Mouse (Mus musculus) hindbrain, embryonic 14.5 days (tissue): Measurements from ENCODE around the gene Bean1. TPM values are rescaled to one million over a fixed set of nuclear protein-coding genes. Genes with fewer than 3 reads are reported as not detected.

Experiments used
- ATAC-seq: fragments of 200-750 bp; cut with Nextera tagmentation; 2 replicates; pipeline ENCODE4 v1.8.0; 2017; ENCODE audit warnings: moderate number of reproducible peaks, mild to moderate bottlenecking, moderate TSS enrichment, moderate library complexity; ENCODE audit not compliant: low FRiP score
- DNase-seq: peaks from one replicate; pipeline ENCODE4 v3.0.0-alpha.2; 2015; ENCODE audit warnings: low spot score
- H3K27ac ChIP-seq: fragments of 300-500 bp; sonication (generic); 2 replicates; pipeline ENCODE4 v1.5.1; 2014; ENCODE audit warnings: mild to moderate bottlenecking, moderate library complexity
- H3K27me3 ChIP-seq: fragments of 300-500 bp; sonication (generic); 2 replicates; pipeline ENCODE4 v1.6.1; 2014; ENCODE audit warnings: mild to moderate bottlenecking, low read length, mixed read lengths; ENCODE audit not compliant: control insufficient read depth, insufficient read depth
- H3K36me3 ChIP-seq: fragments of 300-500 bp; sonication (generic); replicated peaks from 2 replicates; pipeline ENCODE4 v1.6.1; 2014; ENCODE audit not compliant: control insufficient read depth, insufficient read depth
- H3K4me1 ChIP-seq: fragments of 300-500 bp; sonication (generic); replicated peaks from 2 replicates; pipeline ENCODE4 v1.6.1; 2014; ENCODE audit warnings: antibody characterized with exemption, low read length, mixed read lengths; ENCODE audit not compliant: control insufficient read depth, insufficient read depth
- H3K4me2 ChIP-seq: fragments of 300-500 bp; sonication (generic); replicated peaks from 2 replicates; pipeline ENCODE4 v1.6.1; 2014; ENCODE audit warnings: mild to moderate bottlenecking, moderate library complexity
- H3K4me3 ChIP-seq: fragments of 300-500 bp; sonication (generic); replicated peaks from 2 replicates; pipeline ENCODE4 v1.5.1; 2014; ENCODE audit warnings: mild to moderate bottlenecking, low read length
- H3K9ac ChIP-seq: fragments of 300-500 bp; sonication (generic); 2 replicates; pipeline ENCODE4 v1.6.1; 2014
- H3K9me3 ChIP-seq: fragments of 300-500 bp; sonication (generic); 2 replicates; pipeline ENCODE4 v1.6.1; 2016; ENCODE audit warnings: low read length; ENCODE audit not compliant: control insufficient read depth
- WGBS: fragments of 180-500 bp; shearing (Covaris S2); extraction: QIAGEN DNeasy Blood & Tissue Kit; methylation state at CpG from one replicate; pipeline ENCODE4 v1.1.7; 2014; 5-methylcytosine and 5-hydroxymethylcytosine counted together
- polyA plus RNA-seq: library from polyadenylated mRNA; unstranded; fragments of >200 nt; fragmentation: Nextera tagmentation; extraction: Ambion mirVana; gene quantifications from 2 replicates; pipeline ENCODE4 v1.2.1, GENCODE M21; 2014

The Bean1 gene
- polyA plus RNA-seq, 1 experiment from 2014 or later, result 9.3 TPM

DNA sequence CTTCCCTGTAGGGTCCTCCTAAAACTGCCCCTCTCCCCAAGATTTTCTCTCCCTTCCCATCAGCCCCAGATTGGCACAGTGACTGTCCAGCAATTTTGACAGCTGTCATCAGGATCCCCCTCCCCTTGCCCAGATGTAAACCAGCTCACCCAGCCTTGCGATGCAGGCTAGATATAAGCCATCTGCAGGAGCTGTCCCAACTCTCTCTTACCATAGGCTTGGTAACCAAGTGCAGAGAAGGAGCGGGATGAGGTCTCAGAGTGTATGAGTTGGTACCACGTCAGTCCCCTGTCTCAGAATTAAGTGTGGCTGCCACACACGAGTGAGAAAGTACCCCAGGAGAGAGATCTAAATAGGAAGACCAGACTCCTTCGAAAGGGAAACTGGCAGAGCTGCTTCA, 18.2 kb downstream of the Bean1 start:
- H3K27me3 ChIP-seq, result no peaks in the 10 kb centered on the region
- H3K4me1 ChIP-seq, result peaks cover 11% of the 10 kb centered on the region
- no peak overlapping the region for H3K4me3 ChIP-seq
- WGBS, result 59% methylated on average over 5 of the region's 5 CpGs
- no peak for DNase-seq
- no peaks in the 10 kb centered on the region for H3K36me3 ChIP-seq
- 0 out of 2 replicates have a peak, but pooled peaks cover 6% of the 10 kb centered on the region for H3K9me3 ChIP-seq
- H3K4me2 ChIP-seq, result no peak overlapping the region
- no peak overlapping the region for H3K9ac ChIP-seq
- ATAC-seq, result no peak
- H3K27ac ChIP-seq, result no peak overlapping the region

DNA sequence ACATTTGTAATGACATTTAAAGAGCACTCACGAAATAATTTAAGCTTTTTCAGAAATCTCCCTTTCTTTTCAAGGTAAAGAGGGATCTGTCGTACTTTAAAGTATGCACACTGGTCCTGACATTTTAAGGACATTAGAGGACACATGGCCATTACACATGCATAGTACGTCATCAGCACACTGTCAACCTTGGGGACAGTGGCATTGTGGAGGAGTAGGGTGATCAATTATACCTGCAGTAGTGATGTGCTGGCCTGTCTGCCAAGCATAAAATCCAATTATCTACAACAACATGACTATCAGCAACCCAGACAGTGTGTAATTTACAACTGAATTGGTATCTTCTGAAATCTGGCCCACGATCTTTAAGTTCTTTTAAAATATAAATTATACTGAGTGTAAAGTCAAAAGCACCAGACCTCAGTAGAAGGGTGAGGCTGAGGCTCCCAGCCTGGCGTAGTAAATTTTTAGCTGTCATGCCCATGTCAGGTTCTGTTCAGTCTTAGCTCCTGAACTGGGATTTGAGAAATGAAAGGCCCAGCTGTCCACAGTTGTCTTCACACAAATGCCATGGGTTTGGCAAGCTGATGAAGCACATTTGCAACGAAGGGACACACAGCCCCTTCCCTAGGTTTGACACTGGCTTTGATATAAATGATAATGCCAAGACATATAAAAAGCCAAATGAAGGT, 20.7 kb downstream of the Bean1 start:
- H3K4me1 ChIP-seq, result peaks cover 11% of the 10 kb centered on the region
- peak overlapping the region; percentile 58; the same call in 1 of the 2 replicates for H3K27ac ChIP-seq
- ATAC-seq (0 out of 2 replicates have a peak, but pooled peaks have one; percentile 37), DNase-seq (no peak)
- H3K9me3 ChIP-seq, result 0 out of 2 replicates have a peak, but pooled peaks cover 6% of the 10 kb centered on the region
- no peak overlapping the region for H3K4me3 ChIP-seq
- no peaks in the 10 kb centered on the region for H3K36me3 ChIP-seq
- H3K27me3 ChIP-seq, result no peaks in the 10 kb centered on the region
- no peak overlapping the region for H3K9ac ChIP-seq
- H3K4me2 ChIP-seq, result no peak overlapping the region
- WGBS, result 51% methylated on average over 6 of the region's 6 CpGs

DNA sequence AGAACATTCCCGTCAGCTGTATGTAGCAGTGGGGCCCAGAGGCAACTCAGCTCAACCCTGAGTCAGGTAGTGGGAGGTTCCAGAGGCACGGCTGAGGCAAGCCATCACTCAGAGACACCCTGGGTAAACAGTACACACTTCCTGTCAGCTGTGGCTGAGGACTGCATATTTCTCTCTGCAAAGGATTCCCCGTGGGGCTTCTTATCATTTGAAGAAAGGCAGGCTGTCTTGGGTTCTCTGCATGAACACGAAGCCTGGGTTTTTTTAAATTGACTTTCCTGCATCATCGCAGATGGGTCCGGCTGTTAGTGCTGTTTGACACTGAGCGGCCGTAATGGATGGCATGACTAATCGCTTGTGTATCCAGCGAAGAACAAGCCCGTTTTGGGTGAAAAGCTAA, 21.3 kb downstream of the Bean1 start:
- WGBS, result 14% methylated on average over 11 of the region's 11 CpGs
- H3K27ac ChIP-seq, result peak overlapping the region; percentile 58; the same call in 1 of the 2 replicates

DNA sequence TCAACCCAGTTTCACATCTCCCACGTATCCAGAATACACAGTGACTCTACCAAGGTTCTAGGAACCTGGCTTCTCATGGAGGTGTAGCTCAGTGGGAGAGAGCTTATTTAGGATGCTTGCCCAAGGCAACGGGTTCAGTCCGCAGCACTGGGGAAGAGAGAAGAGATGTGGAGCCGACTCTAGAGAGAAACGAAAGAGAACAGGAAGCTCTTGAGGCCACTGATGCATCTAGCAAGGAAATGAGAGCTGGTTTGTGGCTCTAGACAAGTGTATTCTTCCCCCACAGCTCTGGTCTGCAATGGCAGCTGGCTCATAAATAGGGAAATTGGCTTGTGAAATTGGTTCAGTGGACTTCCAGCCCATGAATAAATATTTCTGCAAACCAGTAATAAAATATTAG, 29.6 kb downstream of the Bean1 start:
- H3K9ac ChIP-seq, result no peak overlapping the region
- no peaks in the 10 kb centered on the region for H3K36me3 ChIP-seq
- H3K4me1 ChIP-seq, result no peaks in the 10 kb centered on the region
- no peaks in the 10 kb centered on the region for H3K9me3 ChIP-seq
- DNase-seq, result no peak
- no peak for ATAC-seq
- no peaks in the 10 kb centered on the region for H3K27me3 ChIP-seq
- no peak overlapping the region for H3K4me3 ChIP-seq
- H3K4me2 ChIP-seq, result no peak overlapping the region
- H3K27ac ChIP-seq, result no peak overlapping the region
- WGBS, result 80% methylated on average over 5 of the region's 5 CpGs

More for the DNA sequence above, 21.3 kb downstream of the Bean1 start:
- H3K4me1 ChIP-seq, result peaks cover 11% of the 10 kb centered on the region
- peak; percentile 76; the same call in 1 of the 2 replicates for ATAC-seq
- no peaks in the 10 kb centered on the region for H3K36me3 ChIP-seq
- H3K9ac ChIP-seq, result no peak overlapping the region
- no peak overlapping the region for H3K4me3 ChIP-seq
- H3K27me3 ChIP-seq, result no peaks in the 10 kb centered on the region
- H3K9me3 ChIP-seq, result 0 out of 2 replicates have a peak, but pooled peaks cover 6% of the 10 kb centered on the region
- DNase-seq, result peak; percentile 42
- 0 out of 2 replicates have a peak overlapping the region, but pooled peaks have one; percentile 22 for H3K4me2 ChIP-seq

GRCm38 (mm10) chr8:104201622-104202021, 31.4 kb downstream of the Bean1 start:
- no peaks in the 10 kb centered on the region for H3K9me3 ChIP-seq
- no peak for DNase-seq
- H3K27me3 ChIP-seq, result no peaks in the 10 kb centered on the region
- no peak overlapping the region for H3K4me2 ChIP-seq
- whole genome bisulfite sequencing, result 84% methylated on average over 3 of the region's 3 CpGs
- no peak overlapping the region for H3K27ac ChIP-seq
- H3K4me3 ChIP-seq, result no peak overlapping the region
- H3K9ac ChIP-seq, result no peak overlapping the region
- no peaks in the 10 kb centered on the region for H3K4me1 ChIP-seq
- no peak for ATAC-seq
- no peaks in the 10 kb centered on the region for H3K36me3 ChIP-seq

DNA sequence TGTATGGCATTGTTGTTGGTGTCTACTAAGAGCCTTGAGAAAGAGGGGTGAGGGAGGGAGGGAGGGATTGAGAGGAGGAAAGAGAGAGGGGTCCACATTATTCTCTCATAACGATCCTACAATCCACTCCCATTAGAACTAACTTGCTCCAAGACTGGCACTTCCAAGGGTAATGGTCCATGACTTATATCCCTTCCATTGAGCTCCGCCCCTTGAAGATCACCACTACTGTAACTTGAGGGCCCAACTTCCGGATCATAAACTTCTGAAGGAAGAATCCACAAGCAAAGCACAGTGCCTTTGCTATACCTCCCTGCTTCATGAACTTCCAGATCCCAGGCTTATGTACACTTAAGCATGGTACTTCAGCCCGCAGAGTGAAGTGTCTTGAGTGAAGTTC, 32.1 kb downstream of the Bean1 start:
- Histone ChIP-seq H3K4me1 (no peaks in the 10 kb centered on the region), H3K4me2 (no peak overlapping the region), H3K36me3 (no peaks in the 10 kb centered on the region), H3K27ac (no peak overlapping the region), H3K9me3 (no peaks in the 10 kb centered on the region), H3K4me3 (no peak overlapping the region), H3K27me3 (no peaks in the 10 kb centered on the region), H3K9ac (no peak overlapping the region)
- WGBS, result 93% methylated on average over 4 of the region's 4 CpGs
- DNase-seq (no peak), ATAC-seq (no peak)

GRCm38 (mm10) chr8:104205292-104205691, 35.0 kb downstream of the Bean1 start:
- no peak for ATAC-seq

DNA sequence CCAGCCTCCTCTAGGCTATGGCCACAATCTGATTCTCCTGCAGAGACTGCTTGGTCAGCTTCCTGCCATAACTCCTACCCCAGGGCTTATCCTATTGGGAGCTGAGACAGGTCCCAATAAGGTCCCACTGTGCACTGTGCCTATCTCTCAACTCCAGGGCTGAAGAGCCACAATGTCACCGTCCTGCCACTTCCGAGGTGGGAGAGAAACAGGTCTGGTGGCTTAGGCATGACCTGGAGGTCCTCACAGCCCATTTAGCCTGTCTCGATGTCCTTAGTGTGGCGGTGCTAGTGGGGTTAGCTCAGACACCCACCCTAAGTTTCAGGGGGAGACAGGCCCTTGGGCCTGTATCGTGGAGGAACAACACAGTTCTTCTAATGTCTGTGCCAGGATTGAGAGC, 47.4 kb downstream of the Bean1 start:
- Histone ChIP-seq H3K9me3 (no peaks in the 10 kb centered on the region), H3K4me2 (no peak overlapping the region), H3K27me3 (no peaks in the 10 kb centered on the region), H3K4me1 (no peaks in the 10 kb centered on the region), H3K4me3 (no peak overlapping the region), H3K36me3 (no peaks in the 10 kb centered on the region), H3K9ac (no peak overlapping the region), H3K27ac (no peak overlapping the region)
- DNase-seq (no peak), ATAC-seq (no peak)
- 93% methylated on average over 5 of the region's 5 CpGs for WGBS

More at GRCm38 (mm10) chr8:104205292-104205691, 35.0 kb downstream of the Bean1 start:
- no peak for DNase-seq
- H3K36me3 ChIP-seq, result no peaks in the 10 kb centered on the region
- no peak overlapping the region for H3K27ac ChIP-seq
- H3K4me2 ChIP-seq, result no peak overlapping the region
- no peak overlapping the region for H3K4me3 ChIP-seq
- H3K9me3 ChIP-seq, result no peaks in the 10 kb centered on the region; the same call in 1 of the 2 replicates
- no peak overlapping the region for H3K9ac ChIP-seq
- no peaks in the 10 kb centered on the region for H3K4me1 ChIP-seq
- no peaks in the 10 kb centered on the region for H3K27me3 ChIP-seq
- 46% methylated on average over 3 of the region's 3 CpGs for WGBS

DNA sequence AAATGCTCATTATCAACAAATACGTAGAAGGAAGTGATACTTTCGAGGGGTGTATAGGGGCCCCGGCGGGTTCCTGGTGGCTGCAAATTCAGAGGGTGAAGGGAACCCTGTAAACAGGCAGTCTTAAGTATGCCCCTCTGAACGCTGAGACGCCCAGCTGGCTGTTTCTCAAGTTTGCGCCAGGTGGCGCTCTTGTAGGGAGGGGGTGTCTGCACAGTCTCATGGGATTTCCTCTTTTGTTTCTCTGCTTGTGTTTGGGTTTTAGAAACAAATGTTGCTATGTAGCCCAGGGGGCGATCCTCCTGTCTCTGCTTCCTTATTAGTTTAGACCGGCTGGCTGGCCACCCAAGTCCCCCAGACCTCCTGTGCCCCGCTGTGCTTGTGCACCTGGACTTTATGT, 48.8 kb downstream of the Bean1 start:
- Histone ChIP-seq H3K4me3 (no peak overlapping the region), H3K9me3 (no peaks in the 10 kb centered on the region), H3K4me2 (no peak overlapping the region), H3K36me3 (peaks cover 6% of the 10 kb centered on the region), H3K4me1 (no peaks in the 10 kb centered on the region), H3K27me3 (no peaks in the 10 kb centered on the region), H3K27ac (no peak overlapping the region), H3K9ac (no peak overlapping the region)
- WGBS, result 26% methylated on average over 11 of the region's 11 CpGs
- DNase-seq, result peak; percentile 40
- ATAC-seq, result no peak; the same call in 1 of the 2 replicates
